Mouse (Mus musculus): ENCODE data around the gene Btbd35f27.
"Not testable (repeated sequence)": the region's sequence is repeated elsewhere in the genome, so short reads cannot be mapped to it uniquely, and the experiment has no call there.

Btbd35f27 gene

DNA sequence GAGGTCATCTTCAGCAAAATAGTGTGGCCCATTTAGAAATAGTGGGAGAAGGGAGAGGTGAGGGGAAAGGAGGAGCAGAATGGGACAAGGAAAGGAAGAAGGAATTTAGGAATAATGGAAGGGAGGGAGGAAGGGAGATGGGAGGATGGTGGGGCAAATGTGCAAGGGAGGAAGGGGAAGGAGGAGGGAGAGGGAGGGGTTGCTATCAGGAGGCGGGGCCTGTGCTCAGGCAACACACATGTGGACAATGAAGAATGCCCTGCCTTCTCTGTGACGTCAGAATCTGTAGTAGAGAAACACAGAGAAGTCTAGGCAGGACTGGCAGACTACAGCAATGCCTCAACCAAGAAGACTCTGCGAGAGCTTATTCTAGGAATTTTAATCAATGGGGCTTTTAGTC is at the start of gene Btbd35f27:
Gene Btbd35f27 (plus strand): TSS at position 301 of the 400 bp plus-strand sequence.
- DNase-seq: not testable (repeated sequence)
